Mouse (Mus musculus) heart, embryonic 11.5 days (tissue): Measurements from ENCODE around the gene Mettl22. TPM values are rescaled to one million over a fixed set of nuclear protein-coding genes. Genes with fewer than 3 reads are reported as not detected.

Experiments used
- ATAC-seq: fragments of 200-750 bp; cut with Nextera tagmentation; replicated peaks from 2 replicates; pipeline ENCODE4 v1.8.0; 2017; ENCODE audit warnings: moderate library complexity; ENCODE audit not compliant: insufficient number of reproducible peaks, low FRiP score, low TSS enrichment
- H3K27ac ChIP-seq: fragments of 300-500 bp; sonication (generic); 2 replicates; pipeline ENCODE4 v1.5.1; 2014; ENCODE audit warnings: mild to moderate bottlenecking, low read depth, low read length
- H3K27me3 ChIP-seq: fragments of 300-500 bp; sonication (generic); 2 replicates; pipeline ENCODE4 v1.6.1; 2014; ENCODE audit warnings: mild to moderate bottlenecking, low read length, mixed read lengths; ENCODE audit not compliant: control insufficient read depth, insufficient read depth
- H3K36me3 ChIP-seq: fragments of 300-500 bp; sonication (generic); 2 replicates; pipeline ENCODE4 v1.6.1; 2014; ENCODE audit warnings: mild to moderate bottlenecking, low read length, moderate library complexity, mixed read lengths; ENCODE audit not compliant: control insufficient read depth, insufficient read depth
- H3K4me1 ChIP-seq: fragments of 300-500 bp; sonication (generic); 2 replicates; pipeline ENCODE4 v1.6.1; 2014; ENCODE audit warnings: low read length; ENCODE audit not compliant: control insufficient read depth, insufficient read depth
- H3K4me2 ChIP-seq: fragments of 300-500 bp; sonication (generic); 2 replicates; pipeline ENCODE4 v1.6.1; 2014; ENCODE audit warnings: mild to moderate bottlenecking, moderate library complexity
- H3K4me3 ChIP-seq: fragments of 300-500 bp; sonication (generic); 2 replicates; pipeline ENCODE4 v1.5.1; 2014; ENCODE audit warnings: low read depth, low read length
- H3K9ac ChIP-seq: fragments of 300-500 bp; sonication (generic); 2 replicates; pipeline ENCODE4 v1.6.1; 2014; ENCODE audit warnings: mild to moderate bottlenecking, low read depth, low read length, moderate library complexity
- H3K9me3 ChIP-seq: fragments of 300-500 bp; sonication (generic); replicated peaks from 2 replicates; pipeline ENCODE4 v1.6.1; 2016; ENCODE audit warnings: low read length; ENCODE audit not compliant: control insufficient read depth
- WGBS: fragments of 180-500 bp; shearing (Covaris S2); extraction: QIAGEN DNeasy Blood & Tissue Kit; methylation state at CpG from one replicate; pipeline ENCODE4 v1.1.7; 2014; ENCODE audit not compliant: insufficient replicate concordance; 5-methylcytosine and 5-hydroxymethylcytosine counted together
- polyA plus RNA-seq: library from polyadenylated mRNA; unstranded; fragments of >200 nt; fragmentation: Nextera tagmentation; extraction: Ambion mirVana; gene quantifications from 2 replicates; pipeline ENCODE4 v1.2.1, GENCODE M21; 2014

Gene Mettl22
- polyA plus RNA-seq, 1 experiment from 2014 or later: 39.7 TPM

GRCm38 (mm10) chr16:8491743-8492490, 21.3 kb downstream of the Mettl22 start:
- Histone ChIP-seq H3K4me1 (no peaks in the 10 kb centered on the region), H3K4me3 (no peak overlapping the region), H3K9me3 (no peaks in the 10 kb centered on the region), H3K27ac (no peak overlapping the region), H3K27me3 (no peaks in the 10 kb centered on the region), H3K4me2 (no peak overlapping the region), H3K36me3 (peaks cover 6% of the 10 kb centered on the region), H3K9ac (no peak overlapping the region)
- ATAC-seq: no peak
- 36% methylated on average over 13 of the region's 13 CpGs for WGBS

GRCm38 (mm10) chr16:8494268-8494667, 23.7 kb downstream of the Mettl22 start:
- no peak overlapping the region for H3K27ac ChIP-seq
- no peak overlapping the region for H3K9ac ChIP-seq
- 20% methylated on average over 4 of the region's 4 CpGs for WGBS
- peaks cover 2% of the 10 kb centered on the region for H3K36me3 ChIP-seq
- no peak overlapping the region for H3K4me3 ChIP-seq
- H3K4me1 ChIP-seq: no peaks in the 10 kb centered on the region
- H3K27me3 ChIP-seq: no peaks in the 10 kb centered on the region
- ATAC-seq: peak; percentile 50; the same call in 1 of the 2 replicates
- no peaks in the 10 kb centered on the region for H3K9me3 ChIP-seq
- no peak overlapping the region for H3K4me2 ChIP-seq

GRCm38 (mm10) chr16:8496967-8497366, 26.4 kb downstream of the Mettl22 start:
- H3K27ac ChIP-seq: no peak overlapping the region
- 38% methylated on average over 2 of the region's 2 CpGs for whole genome bisulfite sequencing
- no peak for ATAC-seq

GRCm38 (mm10) chr16:8504271-8504670, 33.7 kb downstream of the Mettl22 start:
- no peaks in the 10 kb centered on the region for H3K4me1 ChIP-seq
- H3K27ac ChIP-seq: no peak overlapping the region
- no peaks in the 10 kb centered on the region for H3K36me3 ChIP-seq
- WGBS: 53% methylated on average over 2 of the region's 2 CpGs
- no peak for ATAC-seq
- H3K27me3 ChIP-seq: no peaks in the 10 kb centered on the region
- no peak overlapping the region for H3K4me2 ChIP-seq
- H3K4me3 ChIP-seq: no peak overlapping the region
- no peak overlapping the region for H3K9ac ChIP-seq
- no peaks in the 10 kb centered on the region for H3K9me3 ChIP-seq

More at GRCm38 (mm10) chr16:8496967-8497366, 26.4 kb downstream of the Mettl22 start:
- H3K36me3 ChIP-seq: no peaks in the 10 kb centered on the region
- no peak overlapping the region for H3K4me2 ChIP-seq
- H3K4me1 ChIP-seq: no peaks in the 10 kb centered on the region
- H3K27me3 ChIP-seq: no peaks in the 10 kb centered on the region
- no peak overlapping the region for H3K4me3 ChIP-seq
- no peaks in the 10 kb centered on the region for H3K9me3 ChIP-seq
- H3K9ac ChIP-seq: no peak overlapping the region

GRCm38 (mm10) chr16:8509894-8510293, 39.3 kb downstream of the Mettl22 start:
- Histone ChIP-seq H3K4me1 (peaks cover 11% of the 10 kb centered on the region), H3K9ac (no peak overlapping the region), H3K4me3 (no peak overlapping the region), H3K9me3 (no peaks in the 10 kb centered on the region), H3K27me3 (no peaks in the 10 kb centered on the region), H3K4me2 (no peak overlapping the region), H3K36me3 (no peaks in the 10 kb centered on the region), H3K27ac (no peak overlapping the region)
- no peak for ATAC-seq
- 62% methylated on average over 5 of the region's 5 CpGs for WGBS

- Histone ChIP-seq H3K27me3 (no peaks in the 10 kb centered on the region), H3K27ac (no peak overlapping the region), H3K4me3 (peak overlapping the region; percentile 57; the same call in 1 of the 2 replicates), H3K4me2 (peak overlapping the region; percentile 71), H3K4me1 (peaks cover 13% of the 10 kb centered on the region), H3K9ac (no peak overlapping the region), H3K36me3 (no peaks in the 10 kb centered on the region), H3K9me3 (no peaks in the 10 kb centered on the region)
- 0% methylated on average over 5 of the region's 5 CpGs for WGBS
- no peak for ATAC-seq
These were observed 42.2 kb downstream of the Mettl22 start for GRCm38 (mm10) chr16:8512830-8513229.

- under 1% methylated on average over 44 of the region's 46 CpGs for WGBS
- Histone ChIP-seq H3K4me2 (peak within 1 kb of the TSS; percentile 71), H3K4me1 (peaks cover 18% of the 10 kb centered on the region), H3K27ac (peak within 1 kb of the TSS; percentile 37; the same call in 1 of the 2 replicates), H3K9me3 (no peaks in the 10 kb centered on the region), H3K27me3 (no peaks in the 10 kb centered on the region), H3K36me3 (no peaks in the 10 kb centered on the region), H3K9ac (peak within 1 kb of the TSS; percentile 63), H3K4me3 (peak within 1 kb of the TSS; percentile 57)
- ATAC-seq: peak; percentile 95
These were observed 42.8 kb downstream of the Mettl22 start, which contains the start of gene Abat for GRCm38 (mm10) chr16:8513236-8513906. Gene Abat, plus strand, starts transcription at chr16:8513429.

GRCm38 (mm10) chr16:8514180-8514579, 43.6 kb downstream of the Mettl22 start:
- Histone ChIP-seq H3K4me1 (peaks cover 19% of the 10 kb centered on the region), H3K27ac (no peak overlapping the region), H3K4me3 (peak overlapping the region; percentile 57), H3K36me3 (no peaks in the 10 kb centered on the region), H3K4me2 (peak overlapping the region; percentile 71), H3K9me3 (no peaks in the 10 kb centered on the region), H3K9ac (peak overlapping the region; percentile 63), H3K27me3 (no peaks in the 10 kb centered on the region)
- ATAC-seq: peak; percentile 15; the same call in 1 of the 2 replicates
- WGBS: 6% methylated on average over 4 of the region's 4 CpGs
